Mouse (Mus musculus) T-cell, adult 2 months (primary cell): ENCODE data around the gene Setd1a.
"Not testable (repeated sequence)": the region's sequence is repeated elsewhere in the genome, so short reads cannot be mapped to it uniquely, and the experiment has no call there.

Experiments
- DNase-seq: peaks from one replicate; pipeline ENCODE4 v3.0.0; 2022; ENCODE audit warnings: low spot score

Gene Setd1a

GRCm38 (mm10) chr7:127776426-127776825, at the start of gene Setd1a:
Setd1a (plus strand) TSS chr7:127776670.
- DNase-seq = peak; percentile 71

- no peak for DNase-seq
These were observed 48.6 kb upstream of the Setd1a start for GRCm38 (mm10) chr7:127727898-127728297.

GRCm38 (mm10) chr7:127730170-127730569, 46.3 kb upstream of the Setd1a start:
- no peak for DNase-seq

DNA sequence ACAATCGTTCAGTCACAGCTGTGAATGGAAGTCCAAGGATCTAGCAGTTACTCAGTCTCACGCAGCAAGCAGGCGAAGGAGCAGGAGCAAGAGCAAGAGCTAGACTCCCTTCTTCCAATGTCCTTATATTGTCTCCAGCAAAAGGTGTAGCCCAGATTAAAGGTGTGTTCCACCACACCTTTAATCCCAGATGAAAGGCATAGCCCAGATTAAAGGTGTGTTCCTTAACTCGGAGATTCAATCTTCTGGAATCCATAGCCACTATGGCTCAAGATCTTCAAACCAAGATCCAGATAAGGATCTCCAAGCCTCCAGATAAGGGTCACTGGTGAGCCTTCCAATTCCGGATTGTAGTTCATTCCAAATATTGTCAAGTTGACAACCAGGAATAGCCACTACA, 44.4 kb upstream of the Setd1a start, which contains the start of gene Ctf2:
TSS of gene Ctf2 (minus strand) at position 101 of the 400 bp plus-strand sequence.
- DNase-seq = not testable (repeated sequence)

DNA sequence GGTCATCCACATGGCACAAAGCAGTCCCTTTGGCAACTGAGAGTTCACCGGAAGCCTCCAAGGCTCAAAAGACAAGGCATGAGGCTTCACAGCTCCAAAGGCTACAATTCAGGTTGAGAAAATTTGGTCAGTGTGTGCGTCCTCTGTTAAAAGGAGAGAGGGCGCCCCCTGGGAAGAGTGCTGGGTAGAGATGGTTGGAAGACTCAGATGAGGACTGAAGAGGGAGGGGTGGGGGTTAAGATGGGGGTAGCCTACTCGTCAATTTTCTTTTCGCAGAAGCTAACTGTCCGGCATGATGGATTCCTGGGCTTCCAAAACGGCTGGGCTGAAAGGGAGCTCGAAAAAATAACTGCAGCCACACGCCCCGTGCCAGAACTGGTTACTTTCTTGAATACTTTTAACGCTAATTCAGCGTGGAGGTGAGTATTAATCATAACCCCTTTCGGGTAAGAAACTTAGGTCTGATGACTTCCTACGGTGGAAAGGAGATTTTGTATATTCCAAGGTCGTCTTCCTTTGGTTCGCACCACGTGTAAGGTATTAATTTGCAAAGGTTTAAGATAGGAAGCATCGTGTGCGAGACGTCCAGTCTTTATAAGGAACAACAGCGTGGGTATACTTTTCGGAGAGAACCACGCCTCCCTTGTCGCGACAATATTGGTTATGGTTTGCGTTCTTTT, 32.0 kb upstream of the Setd1a start, which contains the start of gene Fbxl19:
TSS of gene Fbxl19 (plus strand) at position 178 of the 680 bp plus-strand sequence.
- DNase-seq = peak; percentile 59

GRCm38 (mm10) chr7:127745251-127745651, 31.2 kb upstream of the Setd1a start:
- DNase-seq = peak; percentile 92

- DNase-seq = peak; percentile 73
These were observed 30.6 kb upstream of the Setd1a start for GRCm38 (mm10) chr7:127745652-127746493.

DNA sequence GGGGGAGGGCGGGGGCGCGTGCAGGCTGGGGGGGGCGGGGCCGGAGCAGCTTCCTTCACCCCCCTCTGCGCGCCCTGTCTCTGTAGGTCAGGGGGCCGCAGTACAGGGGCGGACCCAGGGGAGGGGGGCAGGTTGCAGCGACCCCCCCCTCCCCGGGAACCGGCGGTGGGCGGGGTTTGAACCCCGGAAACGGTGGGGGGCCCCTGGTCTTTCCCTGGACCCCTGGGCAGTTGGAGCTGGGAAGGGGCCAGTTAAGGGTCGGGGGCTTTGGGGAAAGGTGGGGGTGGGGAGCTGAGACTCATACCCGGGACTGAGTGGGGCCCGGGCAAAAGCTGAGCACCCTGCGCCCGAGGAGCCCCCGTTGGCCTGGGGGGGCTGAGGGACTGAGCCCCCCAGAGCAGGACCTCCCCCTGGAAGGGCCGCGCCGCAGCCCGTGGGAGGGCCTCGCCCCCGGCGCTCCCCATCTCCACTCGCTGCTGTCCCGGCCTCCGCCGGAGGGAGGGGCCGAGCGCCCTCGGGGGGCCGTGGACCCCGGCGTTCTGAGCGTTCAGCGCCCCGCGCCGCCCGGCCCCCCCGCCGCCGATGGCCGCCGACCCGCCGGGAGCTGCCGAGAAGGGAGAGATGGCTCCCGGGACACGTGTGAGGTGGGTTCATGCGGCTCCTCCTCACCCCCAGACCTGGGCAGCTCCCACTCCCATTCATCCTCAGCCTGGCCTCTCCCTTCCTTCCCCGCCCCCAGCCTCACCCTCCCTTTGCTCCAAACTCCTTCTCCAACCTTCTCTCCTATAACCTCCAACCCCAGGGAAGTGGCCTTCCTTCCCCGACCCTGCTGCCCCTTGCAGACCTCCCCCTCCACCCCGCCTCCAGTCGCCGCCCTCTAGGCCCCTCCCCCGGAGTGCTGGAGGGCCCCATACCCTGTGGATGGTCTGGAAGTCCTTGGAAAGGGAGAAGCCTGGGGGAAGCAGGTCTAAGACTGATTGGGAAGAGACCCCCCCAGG, 29.7 kb upstream of the Setd1a start:
- no peak for DNase-seq

- no peak for DNase-seq
These were observed 28.8 kb upstream of the Setd1a start for GRCm38 (mm10) chr7:127747559-127748234.

- no peak for DNase-seq
These were observed 28.3 kb upstream of the Setd1a start for GRCm38 (mm10) chr7:127748235-127748560.

- DNase-seq = no peak
These were observed 26.0 kb upstream of the Setd1a start for GRCm38 (mm10) chr7:127750131-127751127.

- no peak for DNase-seq
These were observed 24.9 kb upstream of the Setd1a start for GRCm38 (mm10) chr7:127751619-127752018.

- DNase-seq = no peak
These were observed 24.4 kb upstream of the Setd1a start for GRCm38 (mm10) chr7:127752069-127752468.

DNA sequence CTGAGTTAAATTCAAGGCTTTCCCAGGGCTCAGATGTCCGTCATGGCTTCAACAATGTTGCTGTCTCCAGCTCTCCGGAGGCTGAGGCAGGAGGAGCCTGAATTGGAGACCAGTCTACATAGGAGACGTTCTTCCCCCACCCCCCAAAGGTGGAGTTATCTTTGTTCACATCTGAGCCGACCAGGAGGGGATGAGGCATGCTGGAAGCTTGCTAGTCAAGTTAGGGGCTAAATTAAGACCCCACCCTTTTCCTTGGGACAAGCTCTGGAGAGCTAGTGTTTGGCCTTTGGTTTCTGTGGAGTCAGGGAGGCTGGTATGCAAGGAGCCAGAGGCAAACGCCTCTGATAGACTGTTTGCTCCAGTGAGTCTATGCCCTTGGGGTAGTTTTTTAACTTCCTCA, 23.3 kb upstream of the Setd1a start:
- DNase-seq = no peak

- DNase-seq = no peak
These were observed 22.7 kb upstream of the Setd1a start for GRCm38 (mm10) chr7:127753741-127754140.

DNA sequence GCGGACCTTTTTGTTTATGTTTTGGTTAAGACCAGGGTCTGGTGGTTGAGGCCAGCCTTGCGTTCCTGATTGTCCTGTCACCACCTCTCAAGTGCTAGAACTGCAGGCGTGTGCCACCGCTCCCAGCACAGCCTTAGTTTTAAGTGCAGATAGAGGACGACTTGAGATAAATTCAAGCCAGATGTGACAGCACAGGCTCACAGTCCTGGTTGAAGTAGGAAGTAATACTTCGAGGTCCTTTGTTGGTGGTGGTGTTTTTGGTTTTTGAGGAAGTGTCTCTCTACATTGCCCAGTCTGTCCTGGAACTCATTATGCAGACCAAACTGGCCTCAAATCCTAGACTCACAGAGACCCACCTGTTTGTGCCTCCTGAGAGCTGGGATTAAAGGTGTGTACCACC, 16.8 kb upstream of the Setd1a start:
- DNase-seq = no peak

DNA sequence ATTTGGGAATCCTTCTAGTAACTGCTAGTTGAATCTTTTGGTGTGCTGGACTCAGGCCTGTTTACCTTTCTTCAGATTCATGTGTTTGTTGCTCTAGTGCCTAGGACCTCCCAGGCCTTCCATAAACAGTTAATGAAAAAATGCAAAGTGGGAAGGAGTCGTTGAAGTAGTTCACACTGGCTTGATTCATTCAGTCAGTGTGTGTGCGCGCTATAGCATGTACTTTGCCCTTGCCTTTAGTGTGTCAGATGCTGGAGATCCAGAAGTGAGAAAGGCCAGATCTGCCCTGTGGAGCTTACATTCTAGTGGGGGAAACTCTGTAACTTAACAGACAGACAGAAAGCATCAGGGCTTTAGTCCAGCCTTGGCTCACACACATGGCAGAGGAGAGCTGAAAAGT, 16.0 kb upstream of the Setd1a start:
- no peak for DNase-seq

DNA sequence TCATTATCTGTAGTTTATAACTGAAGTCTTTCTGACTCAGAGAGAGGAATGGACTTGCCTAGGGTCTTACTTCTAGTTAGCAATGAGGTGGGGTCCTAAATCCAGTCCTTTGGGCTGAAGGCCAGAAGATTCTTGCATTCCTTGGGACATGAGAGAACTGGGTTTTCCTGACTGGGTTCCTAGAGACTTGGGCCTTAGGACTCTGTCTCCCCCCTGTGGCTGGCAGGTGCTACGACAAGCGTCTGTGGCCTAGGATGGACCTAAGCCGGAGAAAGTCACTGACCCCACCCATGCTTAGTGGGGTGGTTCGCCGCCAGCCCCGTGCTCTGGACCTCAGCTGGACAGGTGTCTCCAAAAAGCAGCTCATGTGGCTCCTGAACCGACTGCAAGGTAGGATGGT, 15.4 kb upstream of the Setd1a start:
- peak; percentile 42 for DNase-seq

DNA sequence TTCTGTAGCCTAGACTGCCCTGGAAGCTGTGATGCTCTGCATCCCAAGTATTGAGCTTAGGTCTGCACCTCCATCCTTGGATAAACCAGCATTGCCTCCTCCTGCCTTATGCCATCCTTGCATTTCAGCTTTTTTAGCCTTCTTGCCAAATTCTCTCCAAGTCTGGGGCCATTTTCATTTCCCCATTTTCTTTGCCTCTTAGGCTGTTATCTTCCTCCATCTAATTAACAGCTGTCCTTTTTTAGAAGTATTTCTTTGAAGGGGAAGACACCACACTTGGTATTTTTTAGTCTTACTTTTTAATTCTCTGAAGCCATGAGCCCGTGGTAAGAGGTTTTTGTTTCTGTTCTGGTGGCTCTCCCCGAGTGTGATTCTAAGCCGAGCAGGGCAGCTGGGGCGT, 12.8 kb upstream of the Setd1a start:
- no peak for DNase-seq

DNA sequence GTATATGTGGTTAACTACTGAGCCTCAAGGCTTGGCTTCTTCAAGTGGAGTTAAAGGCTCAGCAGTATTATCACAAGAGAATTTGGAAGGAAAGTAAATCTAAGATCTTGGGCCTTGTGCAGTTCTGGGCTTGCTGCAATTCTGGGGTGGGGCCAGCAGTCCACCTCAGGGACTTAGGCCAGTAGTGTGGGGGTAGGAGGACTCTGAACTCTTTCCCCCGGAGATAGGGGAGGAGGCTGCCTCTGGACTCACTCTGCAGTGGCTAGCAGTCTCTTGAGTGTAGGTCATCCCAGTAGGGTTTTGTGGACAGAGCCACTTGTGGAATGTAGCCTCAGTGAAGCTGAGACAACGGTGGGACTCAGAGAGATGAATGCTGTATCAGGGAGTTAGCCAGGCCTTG, 10.7 kb upstream of the Setd1a start:
- no peak for DNase-seq
